Mouse (Mus musculus) liver, embryonic 13.5 days (tissue): ENCODE data around the gene Tmem9. TPM values are rescaled to one million over a fixed set of nuclear protein-coding genes. Genes with fewer than 3 reads are reported as not detected.

Experiments
- ATAC-seq: fragments of 200-750 bp; cut with Nextera tagmentation; 2 replicates; pipeline ENCODE4 v1.8.0; 2017; ENCODE audit warnings: low read depth, mild to moderate bottlenecking, moderate number of reproducible peaks, moderate library complexity
- DNase-seq: peaks from one replicate; pipeline ENCODE4 v3.0.0; 2022
- H3K27ac ChIP-seq: fragments of 300-500 bp; sonication (generic); 2 replicates; pipeline ENCODE4 v1.5.1; 2015; ENCODE audit warnings: moderate library complexity, mild to moderate bottlenecking, inconsistent platforms
- H3K27me3 ChIP-seq: fragments of 300-500 bp; sonication (generic); 2 replicates; pipeline ENCODE4 v1.6.1; 2015; ENCODE audit warnings: mild to moderate bottlenecking, inconsistent platforms
- H3K36me3 ChIP-seq: fragments of 300-500 bp; sonication (generic); 2 replicates; pipeline ENCODE4 v1.6.1; 2015; ENCODE audit warnings: mild to moderate bottlenecking, inconsistent platforms
- H3K4me1 ChIP-seq: fragments of 300-500 bp; sonication (generic); replicated peaks from 2 replicates; pipeline ENCODE4 v1.6.1; 2015; ENCODE audit warnings: inconsistent platforms
- H3K4me2 ChIP-seq: fragments of 300-500 bp; sonication (generic); 2 replicates; pipeline ENCODE4 v1.6.1; 2015; ENCODE audit warnings: inconsistent platforms, mild to moderate bottlenecking, moderate library complexity
- H3K4me3 ChIP-seq: fragments of 300-500 bp; sonication (generic); replicated peaks from 2 replicates; pipeline ENCODE4 v1.5.1; 2015; ENCODE audit warnings: mild to moderate bottlenecking, inconsistent platforms
- H3K9ac ChIP-seq: fragments of 300-500 bp; sonication (generic); 2 replicates; pipeline ENCODE4 v1.6.1; 2015; ENCODE audit warnings: mild to moderate bottlenecking, inconsistent platforms
- H3K9me3 ChIP-seq: fragments of 300-500 bp; sonication (generic); replicated peaks from 2 replicates; pipeline ENCODE4 v1.6.1; 2016; ENCODE audit warnings: inconsistent platforms
- WGBS: fragments of 180-500 bp; shearing (Covaris S2); methylation state at CpG from one replicate; pipeline ENCODE4 v1.1.7; 2015; ENCODE audit not compliant: insufficient replicate concordance; 5-methylcytosine and 5-hydroxymethylcytosine counted together
- polyA plus RNA-seq: library from polyadenylated mRNA; unstranded; fragments of >200 nt; fragmentation: Nextera tagmentation; extraction: Ambion mirVana; gene quantifications from 2 replicates; pipeline ENCODE4 v1.2.1, GENCODE M21; 2015

The Tmem9 gene
- polyA plus RNA-seq, 1 experiment from 2014 or later: 90.9 TPM

GRCm38 (mm10) chr1:136052547-136052946, 44.6 kb downstream of the Tmem9 start, which contains the start of gene Cacna1s:
TSS of gene Cacna1s (plus strand) at chr1:136052750.
- Histone ChIP-seq H3K9ac (no peak within 1 kb of the TSS), H3K9me3 (no peaks in the 10 kb centered on the region), H3K36me3 (no peaks in the 10 kb centered on the region), H3K27me3 (peaks cover 83% of the 10 kb centered on the region), H3K4me1 (peaks cover 12% of the 10 kb centered on the region), H3K27ac (no peak within 1 kb of the TSS), H3K4me2 (no peak within 1 kb of the TSS), H3K4me3 (no peak within 1 kb of the TSS)
- ATAC-seq (no peak), DNase-seq (no peak)
- 35% methylated on average over 11 of the region's 11 CpGs for WGBS

DNA sequence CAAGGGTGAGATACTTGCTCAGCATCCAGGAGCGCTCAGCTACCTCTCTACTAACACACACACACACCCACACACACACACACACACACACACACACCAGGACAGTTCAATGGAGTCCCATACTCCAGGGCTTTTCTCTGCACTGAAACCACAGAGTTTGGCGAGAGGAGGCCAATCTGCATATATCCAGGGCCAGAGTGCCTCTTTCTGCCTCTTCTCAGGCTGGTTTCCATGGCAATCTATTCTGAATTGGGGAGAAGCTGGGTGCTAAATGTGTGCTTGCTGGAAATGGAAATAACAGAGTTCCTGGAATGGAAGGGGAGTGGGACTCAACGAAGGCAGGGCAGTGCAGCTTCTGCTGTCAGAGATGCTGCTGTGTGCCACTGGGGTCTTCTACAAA, 47.8 kb downstream of the Tmem9 start:
- Histone ChIP-seq H3K27me3 (peaks cover 53% of the 10 kb centered on the region), H3K4me3 (no peak overlapping the region), H3K36me3 (no peaks in the 10 kb centered on the region), H3K4me1 (peaks cover 8% of the 10 kb centered on the region), H3K4me2 (no peak overlapping the region), H3K27ac (no peak overlapping the region), H3K9me3 (no peaks in the 10 kb centered on the region), H3K9ac (no peak overlapping the region)
- DNase-seq (no peak), ATAC-seq (no peak)
- 48% methylated on average over 3 of the region's 3 CpGs for WGBS

- no peak overlapping the region for H3K4me2 ChIP-seq
- H3K4me3 ChIP-seq: no peak overlapping the region
- H3K9me3 ChIP-seq: no peaks in the 10 kb centered on the region
- DNase-seq (no peak), ATAC-seq (peak; percentile 56; the same call in 1 of the 2 replicates)
- H3K4me1 ChIP-seq: 0 out of 2 replicates have a peak, but pooled peaks cover 2% of the 10 kb centered on the region
- no peak overlapping the region for H3K9ac ChIP-seq
- 27% methylated on average over 3 of the region's 3 CpGs for WGBS
- H3K27me3 ChIP-seq: peaks cover 25% of the 10 kb centered on the region
- H3K36me3 ChIP-seq: no peaks in the 10 kb centered on the region
- no peak overlapping the region for H3K27ac ChIP-seq
Measured at GRCm38 (mm10) chr1:136058594-136058993, 50.6 kb downstream of the Tmem9 start.

DNA sequence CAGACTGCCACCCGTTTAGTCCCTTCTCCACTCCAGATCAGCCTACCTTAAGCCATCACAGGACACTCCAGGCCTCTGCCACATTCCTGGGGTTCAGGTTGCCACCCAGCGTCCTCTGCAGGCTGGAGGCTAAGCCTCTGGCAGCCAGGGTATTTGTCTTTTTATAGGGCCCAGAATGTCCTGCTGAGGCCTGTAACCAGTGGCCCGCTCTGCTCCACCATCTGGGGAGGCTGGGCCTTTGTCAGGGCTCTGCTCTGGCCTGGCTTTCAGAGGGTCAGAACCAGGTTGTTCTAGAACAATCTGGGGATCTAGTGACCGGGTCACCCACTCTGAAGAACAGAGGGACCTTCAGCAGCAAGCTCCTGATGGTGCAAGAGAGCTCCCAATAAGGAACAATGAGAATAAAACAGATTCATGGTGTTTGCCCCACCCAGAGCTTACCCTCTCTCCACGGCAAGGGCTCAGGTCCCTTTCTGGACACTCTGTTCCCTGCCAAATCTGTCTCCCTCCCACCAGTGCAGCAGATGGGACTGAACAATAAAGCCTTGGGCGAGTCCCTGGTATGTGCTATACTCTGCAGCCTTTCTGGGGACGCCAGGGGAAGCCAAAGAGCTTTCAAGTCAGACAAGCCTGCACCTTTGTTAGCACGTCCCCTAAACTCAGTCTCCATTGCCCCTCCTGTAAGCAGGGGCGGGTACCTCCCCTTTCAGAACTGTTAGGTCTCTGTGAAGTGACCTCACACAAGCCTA, 53.3 kb downstream of the Tmem9 start:
- 50% methylated on average over 9 of the region's 9 CpGs for WGBS
- Histone ChIP-seq H3K4me1 (0 out of 2 replicates have a peak, but pooled peaks cover 2% of the 10 kb centered on the region), H3K9ac (no peak overlapping the region), H3K9me3 (no peaks in the 10 kb centered on the region), H3K4me3 (no peak overlapping the region), H3K4me2 (no peak overlapping the region), H3K27me3 (peaks cover 21% of the 10 kb centered on the region; the same call in 1 of the 2 replicates), H3K36me3 (no peaks in the 10 kb centered on the region), H3K27ac (no peak overlapping the region)
- ATAC-seq (no peak), DNase-seq (no peak)

GRCm38 (mm10) chr1:136061790-136062141, 53.8 kb downstream of the Tmem9 start:
- H3K4me3 ChIP-seq: no peak overlapping the region
- DNase-seq (no peak), ATAC-seq (no peak)
- no peak overlapping the region for H3K4me2 ChIP-seq
- H3K4me1 ChIP-seq: 0 out of 2 replicates have a peak, but pooled peaks cover 2% of the 10 kb centered on the region
- no peak overlapping the region for H3K9ac ChIP-seq
- H3K9me3 ChIP-seq: no peaks in the 10 kb centered on the region
- no peak overlapping the region for H3K27ac ChIP-seq
- no peaks in the 10 kb centered on the region for H3K36me3 ChIP-seq
- WGBS: 78% methylated on average over 7 of the region's 7 CpGs
- H3K27me3 ChIP-seq: peaks cover 17% of the 10 kb centered on the region; the same call in 1 of the 2 replicates

- ATAC-seq: no peak
- no peak overlapping the region for H3K27ac ChIP-seq
- H3K27me3 ChIP-seq: peaks cover 17% of the 10 kb centered on the region
- no peak overlapping the region for H3K4me3 ChIP-seq
- H3K4me1 ChIP-seq: no peaks in the 10 kb centered on the region
- H3K36me3 ChIP-seq: no peaks in the 10 kb centered on the region
- no peak overlapping the region for H3K9ac ChIP-seq
- WGBS: 44% methylated on average over 5 of the region's 5 CpGs
- no peak overlapping the region for H3K4me2 ChIP-seq
- DNase-seq: no peak
- H3K9me3 ChIP-seq: no peaks in the 10 kb centered on the region
Measured at GRCm38 (mm10) chr1:136063991-136064390, 56.0 kb downstream of the Tmem9 start.

DNA sequence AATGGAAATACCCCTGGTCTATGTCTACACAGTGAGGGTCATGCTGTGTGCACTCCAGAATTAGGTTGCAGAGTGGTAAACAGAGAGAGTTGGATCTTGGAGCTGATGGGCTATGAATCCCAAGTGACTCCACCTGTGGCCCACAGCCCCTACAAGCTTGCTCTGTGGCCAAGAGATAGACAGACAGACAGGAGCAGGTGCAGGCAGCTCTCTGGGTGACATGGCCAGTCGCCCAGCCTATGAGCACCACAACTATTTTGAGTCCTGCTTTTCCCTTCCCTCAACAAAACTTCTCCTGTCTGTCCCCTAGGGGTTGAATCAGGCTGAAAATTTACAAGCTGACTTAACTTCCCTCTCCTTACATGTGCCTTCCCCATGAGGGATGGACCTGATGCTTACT, 58.7 kb downstream of the Tmem9 start:
- H3K4me3 ChIP-seq: no peak overlapping the region
- no peak overlapping the region for H3K27ac ChIP-seq
- peaks cover 19% of the 10 kb centered on the region for H3K27me3 ChIP-seq
- no peaks in the 10 kb centered on the region for H3K36me3 ChIP-seq
- 54% methylated on average over 1 of the region's 1 CpGs for WGBS
- H3K9me3 ChIP-seq: no peaks in the 10 kb centered on the region
- ATAC-seq: no peak
- H3K4me1 ChIP-seq: no peaks in the 10 kb centered on the region
- H3K4me2 ChIP-seq: no peak overlapping the region
- no peak overlapping the region for H3K9ac ChIP-seq
- DNase-seq: no peak

DNA sequence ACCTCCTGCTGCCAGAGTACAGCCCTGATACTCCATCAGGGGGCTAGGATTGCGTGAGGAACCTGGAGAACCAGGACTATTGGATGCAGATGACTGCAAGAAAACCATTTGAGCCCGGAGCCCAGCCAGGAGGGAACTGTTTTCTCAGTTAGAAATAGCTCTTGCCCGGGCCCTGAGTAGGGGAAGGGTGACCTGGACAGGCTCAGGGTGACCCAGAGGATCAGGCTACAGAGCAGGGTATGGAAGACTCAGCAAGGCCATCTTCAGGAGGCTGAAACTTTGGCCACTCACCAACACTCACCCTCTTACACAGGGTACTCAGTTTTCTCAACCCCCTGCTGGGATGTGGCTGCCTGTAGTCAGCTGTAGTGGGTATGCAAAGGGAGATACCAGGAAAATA, 59.6 kb downstream of the Tmem9 start:
- ATAC-seq (no peak), DNase-seq (no peak)
- no peak overlapping the region for H3K4me2 ChIP-seq
- no peak overlapping the region for H3K9ac ChIP-seq
- H3K27ac ChIP-seq: no peak overlapping the region
- H3K4me1 ChIP-seq: no peaks in the 10 kb centered on the region
- H3K36me3 ChIP-seq: no peaks in the 10 kb centered on the region
- H3K27me3 ChIP-seq: peaks cover 19% of the 10 kb centered on the region
- H3K4me3 ChIP-seq: no peak overlapping the region
- H3K9me3 ChIP-seq: no peaks in the 10 kb centered on the region
- WGBS: 49% methylated on average over 3 of the region's 3 CpGs

- Histone ChIP-seq H3K4me1 (no peaks in the 10 kb centered on the region), H3K27ac (no peak overlapping the region), H3K27me3 (peaks cover 23% of the 10 kb centered on the region), H3K36me3 (no peaks in the 10 kb centered on the region), H3K4me2 (no peak overlapping the region), H3K9ac (no peak overlapping the region), H3K4me3 (no peak overlapping the region), H3K9me3 (no peaks in the 10 kb centered on the region)
- 5% methylated on average over 3 of the region's 3 CpGs for WGBS
- DNase-seq (no peak), ATAC-seq (no peak)
Measured at GRCm38 (mm10) chr1:136076086-136076485, 68.1 kb downstream of the Tmem9 start.

DNA sequence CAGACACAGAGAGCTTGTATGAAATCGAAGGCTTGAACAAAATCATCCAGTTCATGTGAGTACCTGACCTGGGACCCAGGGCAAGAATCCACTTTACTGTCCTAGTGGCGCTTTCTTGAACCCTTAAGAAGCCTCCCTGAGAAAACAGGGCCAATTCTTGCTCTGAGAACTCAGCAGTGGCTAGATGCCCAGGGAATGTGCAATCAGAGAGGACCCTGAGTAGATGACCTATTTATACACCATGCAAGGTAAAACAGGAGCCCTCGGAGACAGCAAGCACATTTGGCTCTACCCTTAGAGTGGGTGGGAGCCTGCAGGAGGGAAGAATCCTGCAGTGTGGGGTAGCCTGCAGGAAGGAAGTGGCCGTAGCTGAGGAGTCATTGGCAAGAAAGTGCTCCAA, 69.7 kb downstream of the Tmem9 start:
- Histone ChIP-seq H3K27me3 (peaks cover 23% of the 10 kb centered on the region), H3K9ac (no peak overlapping the region), H3K36me3 (no peaks in the 10 kb centered on the region), H3K27ac (no peak overlapping the region), H3K4me1 (no peaks in the 10 kb centered on the region), H3K4me2 (no peak overlapping the region), H3K4me3 (no peak overlapping the region), H3K9me3 (no peaks in the 10 kb centered on the region)
- ATAC-seq: no peak
- no peak for DNase-seq
- 44% methylated on average over 4 of the region's 4 CpGs for WGBS

DNA sequence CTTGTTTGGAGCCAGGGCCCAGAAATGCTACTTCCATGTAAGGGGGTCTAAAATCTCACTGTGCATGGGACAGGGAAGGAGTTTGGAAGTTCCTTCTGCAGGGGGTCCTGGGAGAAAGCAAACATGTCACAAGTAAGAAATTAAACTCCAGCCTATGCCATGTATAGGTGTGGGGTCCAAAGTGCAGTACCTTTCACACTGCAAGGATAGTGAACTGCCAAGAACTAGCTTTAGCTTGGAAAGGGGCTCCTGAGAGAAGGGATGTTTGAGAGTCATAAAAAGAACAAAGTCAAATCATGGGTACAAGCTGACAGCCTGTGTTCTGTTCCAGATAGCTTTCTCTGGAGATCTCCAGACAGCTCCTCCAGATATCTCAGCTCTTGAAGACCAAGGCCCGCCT, 73.2 kb downstream of the Tmem9 start:
- no peak overlapping the region for H3K9ac ChIP-seq
- DNase-seq: no peak
- no peak for ATAC-seq
- H3K4me2 ChIP-seq: no peak overlapping the region
- 57% methylated on average over 1 of the region's 1 CpGs for WGBS
- no peaks in the 10 kb centered on the region for H3K36me3 ChIP-seq
- no peaks in the 10 kb centered on the region for H3K9me3 ChIP-seq
- peaks cover 7% of the 10 kb centered on the region for H3K4me1 ChIP-seq
- H3K4me3 ChIP-seq: no peak overlapping the region
- no peak overlapping the region for H3K27ac ChIP-seq
- H3K27me3 ChIP-seq: peaks cover 26% of the 10 kb centered on the region
